Comparison of ENCODE assay signal across 10 mouse cellular contexts in the genomic region with DNA sequence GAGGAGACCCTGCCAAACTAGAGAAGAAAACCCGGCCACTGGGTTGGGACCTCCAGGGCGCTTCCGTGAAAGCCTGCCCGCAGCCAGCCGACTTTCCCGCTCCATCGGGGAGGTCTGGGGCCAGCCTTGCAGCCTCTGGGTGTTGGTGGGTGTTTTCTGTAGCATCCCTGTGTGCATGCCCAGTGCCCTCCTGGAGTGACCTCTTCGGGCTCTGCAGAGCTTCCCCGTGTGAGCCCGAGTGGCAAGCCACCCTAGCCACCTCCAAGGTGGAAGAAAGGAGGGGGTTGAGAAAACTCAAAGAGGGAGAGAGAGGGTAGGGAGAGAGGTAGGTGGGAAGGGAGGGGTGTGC. TPM values are rescaled to one million over a fixed set of nuclear protein-coding genes. Genes with fewer than 3 reads are reported as not detected.
A peak's percentile ranks its signal among the peaks of the same experiment; 100 is the strongest.
DNase-seq lines count a peak whose midpoint lies in the region; ATAC-seq and TF ChIP-seq lines count a peak whose summit lies in the region.
"Had no signal": no experiment of that assay in that cellular context is flagged by ENCODE, and none has a peak within 500 bp of the region (broad histone marks: within the 10 kb centered on the region; RNA-seq: fewer than 3 reads in every experiment).

No protein-coding gene starts in this region.

- H3K36me3 ChIP-seq in forebrain, embryonic 10.5 days (replicated peaks): no peaks in the 10 kb centered on the region
- no peaks in the 10 kb centered on the region for H3K36me3 ChIP-seq in forebrain, embryonic 16.5 days (ENCODE audit: control insufficient read depth, insufficient read depth)
- no peaks in the 10 kb centered on the region for H3K36me3 ChIP-seq in liver, embryonic 11.5 days (ENCODE audit: control insufficient read depth, insufficient read depth, low read length)
- H3K36me3 ChIP-seq in hindbrain, postnatal 0 days (ENCODE audit: insufficient read depth, low read length): no peaks in the 10 kb centered on the region
- no peaks in the 10 kb centered on the region for H3K36me3 ChIP-seq in neural tube, embryonic 15.5 days

- no peak overlapping the region for H3K9ac ChIP-seq in forebrain, embryonic 16.5 days (replicated peaks; ENCODE audit: low read depth, low read length)
- H3K9ac ChIP-seq in liver, embryonic 11.5 days (ENCODE audit: low read depth, low read length): no peak overlapping the region
- H3K9ac ChIP-seq in hindbrain, postnatal 0 days (replicated peaks; ENCODE audit: low read length): no peak overlapping the region
- no peak overlapping the region for H3K9ac ChIP-seq in neural tube, embryonic 15.5 days (replicated peaks)

- peaks cover 100% of the 10 kb centered on the region for H3K27me3 ChIP-seq in forebrain, embryonic 10.5 days (ENCODE audit: poor library complexity, severe bottlenecking)
- H3K27me3 ChIP-seq in forebrain, embryonic 16.5 days (replicated peaks; ENCODE audit: control insufficient read depth, insufficient read depth, low read length): peaks cover 87% of the 10 kb centered on the region
- peaks cover 97% of the 10 kb centered on the region for H3K27me3 ChIP-seq in liver, embryonic 11.5 days (replicated peaks; ENCODE audit: control insufficient read depth, insufficient read depth, low read length)
- peaks cover 95% of the 10 kb centered on the region for H3K27me3 ChIP-seq in hindbrain, postnatal 0 days (ENCODE audit: insufficient read depth, low read length)
- peaks cover 95% of the 10 kb centered on the region for H3K27me3 ChIP-seq in neural tube, embryonic 15.5 days (replicated peaks)

- H3K27ac ChIP-seq in forebrain, embryonic 10.5 days: no peak overlapping the region
- H3K27ac ChIP-seq in forebrain, embryonic 16.5 days (ENCODE audit: low read length): no peak overlapping the region
- H3K27ac ChIP-seq in liver, embryonic 11.5 days (ENCODE audit: low read depth, low read length): no peak overlapping the region
- H3K27ac ChIP-seq in hindbrain, postnatal 0 days: no peak overlapping the region
- H3K27ac ChIP-seq in neural tube, embryonic 15.5 days (replicated peaks): no peak overlapping the region; the same call in 1 of the 2 replicates

- peaks cover 45% of the 10 kb centered on the region for H3K4me1 ChIP-seq in forebrain, embryonic 10.5 days
- H3K4me1 ChIP-seq in forebrain, embryonic 16.5 days (replicated peaks; ENCODE audit: control insufficient read depth, insufficient read depth, low read length): peaks cover 17% of the 10 kb centered on the region
- no peaks in the 10 kb centered on the region; the same call in 1 of the 2 replicates for H3K4me1 ChIP-seq in liver, embryonic 11.5 days (replicated peaks; ENCODE audit: control insufficient read depth, insufficient read depth, low read length)
- H3K4me1 ChIP-seq in hindbrain, postnatal 0 days (ENCODE audit: insufficient read depth, low read length): no peaks in the 10 kb centered on the region
- H3K4me1 ChIP-seq in neural tube, embryonic 15.5 days: peaks cover 27% of the 10 kb centered on the region

- H3K9me3 ChIP-seq in forebrain, embryonic 10.5 days: no peaks in the 10 kb centered on the region
- H3K9me3 ChIP-seq in forebrain, embryonic 16.5 days (ENCODE audit: control insufficient read depth, low read length): no peaks in the 10 kb centered on the region
- H3K9me3 ChIP-seq in liver, embryonic 11.5 days (ENCODE audit: control insufficient read depth, low read length): no peaks in the 10 kb centered on the region
- no peaks in the 10 kb centered on the region for H3K9me3 ChIP-seq in hindbrain, postnatal 0 days (ENCODE audit: low read length)
- no peaks in the 10 kb centered on the region for H3K9me3 ChIP-seq in neural tube, embryonic 15.5 days (replicated peaks)

- TF ChIP-seq CTCF in hindbrain, postnatal 0 days (IDR thresholded peaks at IDR 0.05; ENCODE audit: low read depth): no peak

- no peak for DNase-seq in forebrain, embryonic 10.5 days (ENCODE audit: extremely low spot score, low spot score)
- no peak for DNase-seq in liver, embryonic 11.5 days (ENCODE audit: low spot score)
- no peak for DNase-seq in liver
- no peak for DNase-seq in hindbrain, postnatal 0 days (ENCODE audit: low spot score)
- DNase-seq in Muller cell, postnatal 12 days (ENCODE audit: inconsistent ontology term): no peak
- DNase-seq in thymus, postnatal 36 days: no peak
- DNase-seq: kidney, postnatal 25 days had no signal

- WGBS in forebrain, embryonic 10.5 days: under 1% methylated on average over 10 of the region's 10 CpGs
- 0% methylated on average over 10 of the region's 10 CpGs for WGBS in forebrain, embryonic 16.5 days
- 1% methylated on average over 10 of the region's 10 CpGs for WGBS in liver, embryonic 11.5 days
- 1% methylated on average over 10 of the region's 10 CpGs for WGBS in hindbrain, postnatal 0 days
- under 1% methylated on average over 10 of the region's 10 CpGs for WGBS in neural tube, embryonic 15.5 days

- H3K4me3 ChIP-seq in forebrain, embryonic 10.5 days: peak overlapping the region; percentile 23
- no peak overlapping the region for H3K4me3 ChIP-seq in forebrain, embryonic 16.5 days (replicated peaks; ENCODE audit: low read length)
- no peak overlapping the region for H3K4me3 ChIP-seq in liver, embryonic 11.5 days (ENCODE audit: low read depth, low read length)
- 0 out of 2 replicates have a peak overlapping the region, but pooled peaks have one; percentile 7 for H3K4me3 ChIP-seq in hindbrain, postnatal 0 days (ENCODE audit: low read length)
- no peak overlapping the region for H3K4me3 ChIP-seq in neural tube, embryonic 15.5 days (replicated peaks)

- ATAC-seq in forebrain, embryonic 16.5 days: no peak
- ATAC-seq in liver, embryonic 11.5 days (replicated peaks; ENCODE audit: low FRiP score): no peak
- ATAC-seq in hindbrain, postnatal 0 days: no peak
- no peak for ATAC-seq in neural tube, embryonic 15.5 days (ENCODE audit: low FRiP score)

- no peak overlapping the region; the same call in 1 of the 2 replicates for H3K4me2 ChIP-seq in forebrain, embryonic 16.5 days (ENCODE audit: low read length)
- H3K4me2 ChIP-seq in liver, embryonic 11.5 days: peak overlapping the region; percentile 23; the same call in 1 of the 2 replicates
- H3K4me2 ChIP-seq in hindbrain, postnatal 0 days (ENCODE audit: low read depth, low read length): peak overlapping the region; percentile 23; the same call in 1 of the 2 replicates
- H3K4me2 ChIP-seq in neural tube, embryonic 15.5 days: peak overlapping the region; percentile 28; the same call in 1 of the 2 replicates

RNA-seq across cellular contexts. Expression of a gene that starts 5.1 kb away (rescaled TPM):
- polyA plus RNA-seq in forebrain, embryonic 10.5 days (2016; fragmentation: Nextera tagmentation; extraction: Ambion mirVana): 3.5 and 3.9 TPM in 2 replicates
- polyA plus RNA-seq in forebrain, embryonic 16.5 days (2015; fragmentation: Nextera tagmentation; extraction: Ambion mirVana): 4.3 and 5.0 TPM in 2 replicates
- 0.70 and 1.2 TPM in 2 replicates for polyA plus RNA-seq in liver, embryonic 11.5 days (2014; fragmentation: Nextera tagmentation; extraction: Ambion mirVana)
- total RNA-seq in hindbrain, postnatal 0 days (2014; rRNA removed): 6.0 and 12.8 TPM in 2 replicates
- 4.4 and 5.5 TPM in 2 replicates for polyA plus RNA-seq in hindbrain, postnatal 0 days (2015; fragmentation: Nextera tagmentation; extraction: Ambion mirVana)
- polyA plus RNA-seq in neural tube, embryonic 15.5 days (2015; fragmentation: Nextera tagmentation; extraction: Ambion mirVana): 4.5 and 6.3 TPM in 2 replicates
- total RNA-seq: neutrophil, adult 5-6 weeks had no signal

Comparison
In these comparisons a context has a peak if more than half of its experiments do, and no peak if none do; other contexts are left out.
1. H3K4me3 ChIP-seq: peak in forebrain, embryonic 10.5 days (single experiment) and hindbrain, postnatal 0 days (single experiment); none in forebrain, embryonic 16.5 days (single experiment), liver, embryonic 11.5 days (single experiment) and neural tube, embryonic 15.5 days (single experiment).